Mouse (Mus musculus) forebrain, embryonic 10.5 days (tissue): ENCODE measurements at regions not wholly inside any gene's neighbourhood (a gene's known extent, or its start where the extent isn't known, plus 50 kb on each side); places are given as distances from the start of the nearest gene placed in this dataset.

ENCODE experiments used
- DNase-seq: peaks from one replicate; pipeline ENCODE4 v3.0.0-alpha.2; 2017; ENCODE audit warnings: low spot score; ENCODE audit errors: extremely low spot score
- H3K27ac ChIP-seq: fragments of 300-500 bp; sonication (generic); 2 replicates; pipeline ENCODE4 v1.5.1; 2016; ENCODE audit warnings: mild to moderate bottlenecking
- H3K27me3 ChIP-seq: fragments of 300-500 bp; sonication (generic); 2 replicates; pipeline ENCODE4 v1.6.1; 2016; ENCODE audit warnings: mild to moderate bottlenecking; ENCODE audit not compliant: poor library complexity, severe bottlenecking
- H3K36me3 ChIP-seq: fragments of 300-500 bp; sonication (generic); replicated peaks from 2 replicates; pipeline ENCODE4 v1.6.1; 2016; ENCODE audit warnings: mild to moderate bottlenecking, moderate library complexity
- H3K4me1 ChIP-seq: fragments of 300-500 bp; sonication (generic); 2 replicates; pipeline ENCODE4 v1.6.1; 2016
- H3K4me3 ChIP-seq: fragments of 300-500 bp; sonication (generic); 2 replicates; pipeline ENCODE4 v1.5.1; 2016; ENCODE audit warnings: mild to moderate bottlenecking, moderate library complexity
- H3K9me3 ChIP-seq: fragments of 300-500 bp; sonication (generic); 2 replicates; pipeline ENCODE4 v1.6.1; 2016; ENCODE audit warnings: mild to moderate bottlenecking, moderate library complexity
- WGBS: fragments of 180-500 bp; shearing (Covaris S2); methylation state at CpG from one replicate; pipeline ENCODE4 v1.1.7; 2016; 5-methylcytosine and 5-hydroxymethylcytosine counted together

GRCm38 (mm10) chr6:122394160-122394559, 53.8 kb upstream of the Phc1 start:
- H3K27me3 ChIP-seq, result no peaks in the 10 kb centered on the region
- WGBS, result 78% methylated on average over 5 of the region's 5 CpGs
- no peaks in the 10 kb centered on the region for H3K36me3 ChIP-seq
- peak overlapping the region; percentile 76; the same call in 1 of the 2 replicates for H3K27ac ChIP-seq
- peaks cover 7% of the 10 kb centered on the region for H3K4me1 ChIP-seq
- peaks cover 7% of the 10 kb centered on the region; the same call in 1 of the 2 replicates for H3K9me3 ChIP-seq
- no peak overlapping the region for H3K4me3 ChIP-seq
- DNase-seq, result no peak

GRCm38 (mm10) chr6:122393231-122393881, 53.0 kb upstream of the Phc1 start:
- Histone ChIP-seq H3K27ac (peak overlapping the region; percentile 76), H3K4me3 (peak overlapping the region; percentile 27; the same call in 1 of the 2 replicates), H3K36me3 (no peaks in the 10 kb centered on the region), H3K9me3 (peaks cover 7% of the 10 kb centered on the region; the same call in 1 of the 2 replicates), H3K4me1 (peaks cover 7% of the 10 kb centered on the region), H3K27me3 (no peaks in the 10 kb centered on the region)
- DNase-seq, result no peak
- 86% methylated on average over 19 of the region's 19 CpGs for WGBS

- Histone ChIP-seq H3K36me3 (no peaks in the 10 kb centered on the region), H3K4me1 (peaks cover 7% of the 10 kb centered on the region), H3K9me3 (peaks cover 7% of the 10 kb centered on the region; the same call in 1 of the 2 replicates), H3K27ac (peak overlapping the region; percentile 76), H3K27me3 (no peaks in the 10 kb centered on the region), H3K4me3 (peak overlapping the region; percentile 25)
- 41% methylated on average over 29 of the region's 29 CpGs for WGBS
- peak; percentile 77 for DNase-seq
Measured at GRCm38 (mm10) chr6:122391725-122392667, 51.6 kb upstream of the Phc1 start.

GRCm38 (mm10) chr6:122391126-122391525, 50.8 kb upstream of the Phc1 start:
- 83% methylated on average over 10 of the region's 10 CpGs for WGBS
- peaks cover 7% of the 10 kb centered on the region; the same call in 1 of the 2 replicates for H3K9me3 ChIP-seq
- H3K27ac ChIP-seq, result peak overlapping the region; percentile 76

DNA sequence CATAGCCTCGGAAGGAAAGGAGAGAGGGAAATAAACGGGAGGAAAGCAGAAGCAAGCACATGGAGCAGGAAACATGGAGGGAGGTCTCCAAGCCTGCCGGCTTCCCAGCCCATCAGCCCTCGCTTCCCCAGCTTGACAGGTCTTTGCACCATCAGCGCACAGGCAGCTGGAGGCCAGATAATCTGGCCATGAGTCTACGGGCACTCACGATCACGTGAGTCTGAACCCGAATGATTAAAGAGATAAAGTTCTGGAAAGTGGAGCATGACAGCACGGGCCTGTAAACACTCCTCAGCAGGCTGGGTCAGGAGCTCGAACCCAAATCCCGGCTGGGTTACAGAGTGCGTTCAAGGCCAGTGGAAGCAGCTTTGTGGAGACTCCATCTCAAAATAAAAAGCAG, 50.4 kb upstream of the Phc1 start:
- no peak for DNase-seq
- H3K4me3 ChIP-seq, result no peak overlapping the region
- no peaks in the 10 kb centered on the region for H3K27me3 ChIP-seq
- no peaks in the 10 kb centered on the region for H3K36me3 ChIP-seq
- peaks cover 7% of the 10 kb centered on the region for H3K4me1 ChIP-seq
- peaks cover 4% of the 10 kb centered on the region; the same call in 1 of the 2 replicates for H3K9me3 ChIP-seq
- WGBS, result 88% methylated on average over 13 of the region's 13 CpGs
- H3K27ac ChIP-seq, result 0 out of 2 replicates have a peak overlapping the region, but pooled peaks have one; percentile 44

More at GRCm38 (mm10) chr6:122391126-122391525, 50.8 kb upstream of the Phc1 start:
- Histone ChIP-seq H3K4me1 (peaks cover 7% of the 10 kb centered on the region), H3K36me3 (no peaks in the 10 kb centered on the region), H3K4me3 (no peak overlapping the region), H3K27me3 (no peaks in the 10 kb centered on the region)
- no peak for DNase-seq
